Mouse (Mus musculus) urinary bladder, postnatal 36 days (tissue): ENCODE data around the gene Lepr.

Source experiments
- DNase-seq, 2 experiments: peaks; one replicate each; pipeline ENCODE4 v3.0.0; 2022; ENCODE audit warnings: low spot score in 2 of 2, mixed read lengths in 1 of 2

Lepr gene

GRCm38 (mm10) chr4:101717367-101718121, at the start of gene Lepr:
Gene Lepr (plus strand): TSS chr4:101717404.
- no peak for DNase-seq

- no peak for DNase-seq
Measured at GRCm38 (mm10) chr4:101669161-101669560, 48.0 kb upstream of the Lepr start.

- no peak for DNase-seq
Measured at GRCm38 (mm10) chr4:101669811-101670210, 47.4 kb upstream of the Lepr start.

DNA sequence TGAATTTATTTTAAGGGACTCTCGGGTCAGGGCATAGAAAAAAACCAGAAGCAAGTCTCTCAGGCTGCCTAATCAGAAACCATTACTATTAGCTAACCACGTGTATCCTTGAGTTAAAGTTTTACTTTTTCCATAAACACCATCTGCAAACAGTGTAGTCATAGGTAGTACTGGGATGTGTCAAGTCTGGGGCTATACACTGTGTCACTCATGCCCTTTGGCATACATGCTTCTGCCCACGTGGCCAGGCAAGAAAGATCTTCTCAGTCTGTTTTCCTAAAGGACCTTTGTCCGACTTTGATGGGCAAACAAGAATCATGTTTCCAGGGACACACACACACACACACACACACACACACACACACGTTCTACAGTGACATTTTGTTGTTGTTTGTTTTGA, 42.4 kb upstream of the Lepr start:
- DNase-seq = no peak

- DNase-seq = peak in 1 of 2 experiments; percentile 38
Measured at GRCm38 (mm10) chr4:101675726-101676125, 41.5 kb upstream of the Lepr start.

GRCm38 (mm10) chr4:101682620-101683019, 34.6 kb upstream of the Lepr start:
- no peak for DNase-seq

DNA sequence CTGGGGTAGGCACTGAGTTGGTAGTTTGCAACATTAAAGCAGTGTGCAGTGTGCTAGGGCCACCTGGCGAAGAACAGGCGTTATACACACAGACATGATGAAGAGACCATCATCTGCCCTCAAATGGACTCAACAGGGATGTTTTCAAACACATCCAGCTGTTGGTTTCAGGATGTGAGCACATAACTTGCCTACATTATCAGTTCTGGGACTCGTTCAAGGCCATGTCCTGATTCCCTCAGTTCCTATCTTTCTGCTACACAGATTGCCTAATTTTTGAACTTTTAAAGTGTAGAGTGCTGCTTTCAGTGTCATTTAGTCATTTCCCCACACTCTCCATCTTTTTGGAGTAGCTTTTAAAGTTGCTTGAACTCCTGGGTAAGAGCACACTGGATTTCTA, 34.1 kb upstream of the Lepr start:
- DNase-seq = no peak

DNA sequence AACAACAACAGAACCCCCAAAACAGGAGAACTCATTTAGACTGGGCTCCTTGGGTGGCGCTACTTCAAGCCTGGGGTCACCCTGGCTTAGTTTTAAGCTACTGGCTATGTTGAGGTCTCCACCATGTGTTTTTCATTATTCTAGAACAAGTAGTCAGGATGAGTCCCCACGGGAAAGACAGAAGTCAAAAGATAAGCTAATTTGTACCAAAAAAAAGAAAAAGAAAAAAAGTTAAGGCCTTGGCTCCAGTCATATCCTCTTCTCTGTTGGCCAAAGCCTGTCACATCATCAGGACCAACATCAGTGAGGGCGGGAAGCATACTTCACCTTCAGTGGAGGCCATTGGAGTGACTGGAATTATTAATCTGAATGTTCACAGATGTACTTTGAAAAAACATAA, 32.4 kb upstream of the Lepr start:
- no peak for DNase-seq

DNA sequence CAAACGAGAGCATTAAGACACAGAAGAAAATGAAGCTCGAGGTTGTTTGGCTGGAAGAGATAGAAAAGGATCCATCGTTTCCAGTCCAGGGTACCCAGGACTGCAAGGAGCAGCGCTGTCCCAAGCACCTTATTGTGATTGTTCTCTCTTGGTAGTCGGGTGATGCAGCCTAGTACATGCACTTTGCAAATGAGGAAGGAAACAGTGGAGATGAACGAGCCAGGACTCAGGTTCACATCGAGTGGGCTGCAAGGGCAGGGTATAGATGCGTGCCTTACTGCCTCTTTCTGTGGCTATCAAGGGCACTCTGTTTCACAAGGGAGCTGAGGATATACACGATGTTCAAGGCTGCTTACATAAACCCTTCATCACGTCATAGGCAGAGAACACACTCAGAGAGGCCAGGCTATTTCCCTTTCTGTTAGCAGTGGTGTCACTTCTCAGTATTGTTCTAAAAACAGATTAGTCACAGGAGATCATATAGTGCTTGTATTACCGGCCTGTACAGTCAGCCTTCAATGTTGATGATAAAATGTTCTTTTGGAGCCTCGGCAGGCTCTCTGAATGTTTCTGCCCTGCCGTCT, 30.9 kb upstream of the Lepr start:
- DNase-seq = no peak

- DNase-seq = no peak
Measured at GRCm38 (mm10) chr4:101689241-101689640, 28.0 kb upstream of the Lepr start.

GRCm38 (mm10) chr4:101689645-101690044, 27.6 kb upstream of the Lepr start:
- DNase-seq = no peak

DNA sequence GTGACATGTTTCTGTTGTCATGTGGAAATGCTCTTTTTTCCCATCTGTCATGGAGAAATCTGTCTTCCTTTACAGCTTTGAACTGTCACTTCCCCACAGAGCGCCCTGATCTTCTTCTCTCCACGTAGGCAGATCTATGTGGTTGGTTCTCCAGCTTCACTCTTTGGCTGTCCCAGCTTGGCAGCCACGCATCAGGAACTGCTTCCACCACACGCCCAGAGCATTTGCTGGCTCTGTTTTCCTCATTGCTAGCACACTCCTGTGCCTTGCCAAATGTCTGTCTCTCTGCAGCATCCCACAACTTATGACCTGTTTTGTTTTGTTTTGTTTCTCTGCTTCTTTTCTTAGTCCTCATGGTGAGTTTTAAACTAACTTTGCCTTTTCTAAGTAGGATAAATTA, 24.3 kb upstream of the Lepr start:
- DNase-seq = peak in 1 of 2 experiments; percentile 14

- no peak for DNase-seq
Measured at GRCm38 (mm10) chr4:101694529-101694928, 22.7 kb upstream of the Lepr start.

GRCm38 (mm10) chr4:101697236-101697635, 20.0 kb upstream of the Lepr start:
- DNase-seq = no peak

DNA sequence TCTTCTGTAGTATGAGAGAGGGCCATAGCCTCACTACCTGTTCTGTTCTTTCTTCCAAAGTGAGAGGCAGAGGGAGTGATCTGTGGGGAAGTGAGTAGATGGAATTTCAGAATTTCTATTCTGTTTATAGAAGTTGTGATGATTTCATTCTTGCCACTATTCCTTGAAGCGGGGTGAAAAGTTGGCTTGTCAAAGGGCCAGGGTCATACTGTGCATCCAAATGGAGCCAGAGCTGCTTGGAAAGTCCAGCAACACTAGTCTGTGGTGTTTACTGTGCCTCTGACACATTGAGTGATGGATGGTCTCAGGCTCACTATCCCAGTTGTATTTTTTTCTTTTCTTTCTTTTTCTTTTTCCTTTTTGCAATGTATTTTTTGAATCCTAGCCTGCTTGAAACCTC, 17.8 kb upstream of the Lepr start:
- no peak for DNase-seq

GRCm38 (mm10) chr4:101700892-101701640, 16.1 kb upstream of the Lepr start:
- DNase-seq = no peak

DNA sequence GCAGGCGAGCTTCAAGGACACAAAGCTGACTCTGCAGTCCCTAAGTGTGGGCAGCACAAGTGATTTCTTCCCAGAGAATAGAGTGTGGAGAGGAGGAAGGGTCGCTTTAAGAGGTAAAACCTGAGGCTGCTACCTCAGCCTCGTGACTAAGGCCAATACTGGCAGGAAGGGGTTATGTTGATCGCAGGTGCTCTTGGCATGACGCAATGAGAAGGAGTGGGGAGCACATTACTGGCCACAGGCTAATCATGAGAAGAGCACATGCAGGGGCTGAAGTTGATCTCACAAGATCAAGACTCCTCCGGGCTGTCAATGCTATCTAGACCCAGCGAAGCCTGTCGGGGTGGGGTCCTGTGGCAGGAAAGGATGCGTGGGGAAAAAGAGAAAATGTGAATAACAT, 11.9 kb upstream of the Lepr start:
- no peak for DNase-seq

GRCm38 (mm10) chr4:101707234-101707633, 10.0 kb upstream of the Lepr start:
- no peak for DNase-seq

DNA sequence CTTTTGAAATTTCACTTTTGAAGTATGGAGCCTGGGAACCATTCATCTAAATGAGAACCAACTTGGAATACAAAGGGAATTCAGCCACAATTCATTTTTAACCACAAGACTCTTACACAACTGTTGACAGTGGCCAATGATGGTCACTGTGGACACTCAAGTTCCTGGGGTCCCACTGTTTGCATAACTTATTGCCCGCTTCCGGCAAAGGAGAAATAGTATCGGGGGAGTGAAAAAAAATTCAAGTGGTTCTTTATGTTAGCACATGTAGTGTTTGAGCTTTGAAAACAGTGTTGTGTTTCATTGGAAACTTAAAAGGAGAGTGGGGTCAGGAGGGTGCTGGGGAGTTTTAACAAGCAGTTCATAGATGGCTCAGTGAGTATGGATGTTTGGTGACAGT, 9.3 kb upstream of the Lepr start:
- no peak for DNase-seq

DNA sequence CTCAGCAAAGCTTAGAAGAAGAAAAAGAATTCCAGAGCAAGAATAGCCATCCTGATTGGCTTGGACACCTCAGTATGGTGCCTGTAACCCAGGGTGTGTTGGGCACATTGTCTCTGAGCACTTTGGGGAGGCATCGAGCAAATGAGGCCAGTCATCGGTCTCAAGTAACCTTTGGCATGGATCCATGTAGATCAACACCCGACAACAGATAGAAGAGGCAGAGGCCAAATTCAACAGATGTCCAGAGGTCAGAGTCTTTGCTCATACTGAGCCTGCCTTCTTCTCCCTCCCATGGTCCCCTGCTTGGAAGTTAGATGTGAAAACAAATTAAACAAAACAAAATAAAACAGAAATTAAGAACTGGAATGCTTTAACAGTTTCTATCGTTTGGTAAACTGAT, 6.8 kb upstream of the Lepr start:
- DNase-seq = no peak

DNA sequence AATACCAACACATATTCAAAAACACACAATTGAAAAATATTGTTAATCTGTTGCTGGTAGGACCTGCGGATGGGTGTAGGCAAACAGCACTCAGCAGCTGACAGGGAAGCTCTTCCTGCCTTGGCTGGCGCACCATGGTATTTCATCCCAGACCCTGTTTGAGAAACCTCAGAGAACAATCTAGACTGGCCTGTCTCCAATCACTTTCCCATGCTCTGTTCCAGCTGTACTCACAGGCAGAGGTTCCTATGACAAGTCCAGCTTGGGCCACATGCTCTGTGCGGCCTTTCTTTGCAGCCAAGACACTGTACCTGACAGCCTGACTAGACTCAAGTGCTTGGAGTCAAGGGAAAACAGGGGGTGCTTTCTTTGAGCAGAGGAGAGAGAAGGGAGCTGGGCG, 6.1 kb upstream of the Lepr start:
- no peak for DNase-seq

- DNase-seq = no peak
Measured at GRCm38 (mm10) chr4:101712563-101712962, 4.6 kb upstream of the Lepr start.

DNA sequence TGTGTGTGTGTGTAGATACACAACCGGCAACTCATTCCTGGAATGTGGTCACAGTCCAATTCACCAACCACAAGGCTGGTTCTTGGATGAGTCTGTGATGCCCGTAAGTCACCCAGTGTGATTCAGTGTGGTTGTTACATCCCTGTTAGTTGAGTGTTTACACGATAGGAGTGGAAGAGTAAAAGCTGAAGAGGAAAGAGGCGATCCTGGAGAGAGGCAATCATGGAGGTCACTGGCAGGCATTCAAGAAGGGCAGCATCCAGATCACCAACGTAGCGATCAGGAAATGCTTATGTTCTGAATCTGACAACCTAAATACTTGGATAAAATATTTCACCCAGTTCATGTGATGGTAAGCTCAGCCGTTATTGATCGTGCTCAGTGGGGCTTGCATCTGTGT, 1.9 kb upstream of the Lepr start:
- DNase-seq = no peak
